Mouse (Mus musculus): Measurements from ENCODE around the gene Kbtbd4. TPM values are rescaled to one million over a fixed set of nuclear protein-coding genes. Genes with fewer than 3 reads are reported as not detected.

Gene Kbtbd4
- total and polyA plus RNA-seq, 3 experiments, result 21.9 to 23.1 TPM; not detected in 1

DNA sequence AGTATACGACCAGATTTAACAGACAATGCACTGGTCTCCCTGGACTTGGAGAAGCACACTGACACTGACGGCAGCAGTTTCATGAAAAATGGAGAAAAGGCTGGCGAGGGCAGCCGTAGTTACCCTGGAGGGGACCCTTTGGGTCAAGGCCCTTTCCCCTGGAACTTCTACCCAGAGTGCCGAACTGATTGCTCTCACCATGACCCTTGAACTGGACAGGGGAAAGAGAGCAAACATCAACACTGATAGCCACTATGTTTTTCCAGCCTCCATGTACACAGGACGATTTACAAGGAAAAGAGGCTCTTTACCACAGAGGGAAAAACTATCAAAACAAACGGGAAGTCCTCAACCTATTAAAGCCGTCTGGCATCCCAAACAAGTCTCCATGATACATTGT is 27.3 kb downstream of the Kbtbd4 start:
- H3K9ac ChIP-seq (ENCODE audit: control insufficient read depth, low read depth, low read length, poor library complexity, severe bottlenecking), result no peak overlapping the region
- H3K4me1 ChIP-seq (ENCODE audit: control insufficient read depth in 1 of 2, insufficient read depth in 2 of 2, low read length in 2 of 2), result no peaks in the 10 kb centered on the region
- no peak for DNase-seq (ENCODE audit: low read depth, low spot score)
- no peaks in the 10 kb centered on the region for H3K79me2 ChIP-seq (ENCODE audit: control insufficient read depth, insufficient read depth, low read length, poor library complexity)
- no peak overlapping the region for H3K4me3 ChIP-seq (ENCODE audit: control insufficient read depth in 1 of 2, insufficient read depth in 1 of 2, low read depth in 2 of 2, low read length in 2 of 2)
- H3K27ac ChIP-seq (ENCODE audit: control insufficient read depth, low read depth, low read length), result no peak overlapping the region
- H3K36me3 ChIP-seq (ENCODE audit: control insufficient read depth in 1 of 2, insufficient read depth in 2 of 2, low read length in 2 of 2), result no peaks in the 10 kb centered on the region
- TF ChIP-seq MAFK (IDR thresholded peaks at IDR 0.05; ENCODE audit: borderline replicate concordance, low read depth, low read length) (no peak), BHLHE40 (IDR thresholded peaks at IDR 0.05; ENCODE audit: borderline replicate concordance, low read depth, low read length) (no peak), CHD2 (IDR thresholded peaks at IDR 0.05; ENCODE audit: low read length) (no peak), E2F4 (IDR thresholded peaks at IDR 0.05; ENCODE audit: borderline replicate concordance, low read depth, low read length) (no peak), MXI1 (IDR thresholded peaks at IDR 0.05; ENCODE audit: low read depth, low read length) (no peak), ZKSCAN1 (IDR thresholded peaks at IDR 0.05; ENCODE audit: low read depth, low read length) (no peak), RCOR1 (IDR thresholded peaks at IDR 0.05; ENCODE audit: low read depth, low read length) (no peak), EP300 (IDR thresholded peaks at IDR 0.05; ENCODE audit: low read depth in 1 of 2, low read length in 2 of 2) (no peak), JUND (IDR thresholded peaks at IDR 0.05; ENCODE audit: low read depth, low read length) (no peak), HCFC1 (IDR thresholded peaks at IDR 0.05; ENCODE audit: low read depth, low read length) (no peak), NELFE (IDR thresholded peaks at IDR 0.05; ENCODE audit: low read depth, low read length) (no peak), ZNF384 (IDR thresholded peaks at IDR 0.05; ENCODE audit: low read depth, low read length) (no peak), SIN3A (IDR thresholded peaks at IDR 0.05; ENCODE audit: low read length) (no peak), UBTF (IDR thresholded peaks at IDR 0.05; ENCODE audit: borderline replicate concordance, insufficient read depth, low read depth, low read length) (no peak), MYB (IDR thresholded peaks at IDR 0.05; ENCODE audit: low read depth, low read length) (no peak), MAZ (IDR thresholded peaks at IDR 0.05; ENCODE audit: low read depth, low read length) (no peak), ELF1 (IDR thresholded peaks at IDR 0.05; ENCODE audit: low read depth, low read length) (no peak), GABPA (IDR thresholded peaks at IDR 0.05; ENCODE audit: low read depth, low read length) (no peak), CHD1 (IDR thresholded peaks at IDR 0.05; ENCODE audit: low read depth, low read length) (no peak)
- no peaks in the 10 kb centered on the region for H3K9me3 ChIP-seq (replicated peaks; ENCODE audit: insufficient read depth, low read length)
- H3K27me3 ChIP-seq (ENCODE audit: control insufficient read depth in 1 of 2, insufficient read depth in 2 of 2, low read length in 2 of 2), result no peaks in the 10 kb centered on the region

DNA sequence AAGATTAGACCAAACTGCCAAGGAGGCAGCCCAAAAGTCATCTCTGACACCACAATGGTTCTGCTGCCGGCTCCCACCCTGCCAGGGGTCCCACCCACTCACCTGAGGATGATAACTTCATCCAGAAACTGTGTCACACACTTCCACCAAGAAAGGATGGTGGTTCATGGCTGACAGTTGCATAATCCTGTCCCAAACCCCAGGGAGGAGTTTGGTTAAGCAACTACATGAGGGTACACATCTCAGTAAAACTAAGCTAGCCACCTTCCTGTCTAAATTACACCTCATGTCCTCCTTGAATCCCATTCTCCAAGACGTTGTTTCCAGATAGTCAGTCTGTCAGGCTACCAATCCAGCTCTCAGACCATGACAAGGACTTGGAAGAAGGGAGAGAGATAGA is 27.7 kb downstream of the Kbtbd4 start:
- Histone ChIP-seq H3K9me3 (replicated peaks; ENCODE audit: insufficient read depth, low read length) (no peaks in the 10 kb centered on the region), H3K36me3 (ENCODE audit: control insufficient read depth in 1 of 2, insufficient read depth in 2 of 2, low read length in 2 of 2) (no peaks in the 10 kb centered on the region), H3K9ac (ENCODE audit: control insufficient read depth, low read depth, low read length, poor library complexity, severe bottlenecking) (no peak overlapping the region), H3K4me3 (ENCODE audit: control insufficient read depth in 1 of 2, insufficient read depth in 1 of 2, low read depth in 2 of 2, low read length in 2 of 2) (no peak overlapping the region), H3K27ac (ENCODE audit: control insufficient read depth, low read depth, low read length) (no peak overlapping the region), H3K79me2 (ENCODE audit: control insufficient read depth, insufficient read depth, low read length, poor library complexity) (no peaks in the 10 kb centered on the region), H3K27me3 (ENCODE audit: control insufficient read depth in 1 of 2, insufficient read depth in 2 of 2, low read length in 2 of 2) (no peaks in the 10 kb centered on the region), H3K4me1 (ENCODE audit: control insufficient read depth in 1 of 2, insufficient read depth in 2 of 2, low read length in 2 of 2) (no peaks in the 10 kb centered on the region)
- TF ChIP-seq NRF1 (IDR thresholded peaks at IDR 0.05; ENCODE audit: insufficient read depth, low read depth, low read length, poor library complexity, severe bottlenecking), result no peak
- TF ChIP-seq HCFC1 (IDR thresholded peaks at IDR 0.05; ENCODE audit: low read depth, low read length), result no peak
- no peak for TF ChIP-seq TBP (IDR thresholded peaks at IDR 0.05; ENCODE audit: low read depth, low read length)
- no peak for TF ChIP-seq POLR2AphosphoS2 (IDR thresholded peaks at IDR 0.05; ENCODE audit: low read length)
- no peak for TF ChIP-seq E2F4 (IDR thresholded peaks at IDR 0.05; ENCODE audit: borderline replicate concordance, low read depth, low read length)
- TF ChIP-seq ELF1 (IDR thresholded peaks at IDR 0.05; ENCODE audit: low read depth, low read length), result no peak
- TF ChIP-seq MAFK (IDR thresholded peaks at IDR 0.05; ENCODE audit: borderline replicate concordance, low read depth, low read length), result no peak
- TF ChIP-seq CHD2 (IDR thresholded peaks at IDR 0.05; ENCODE audit: low read length), result no peak
- no peak for TF ChIP-seq USF2 (IDR thresholded peaks at IDR 0.05; ENCODE audit: borderline replicate concordance in 1 of 2, insufficient read depth in 1 of 2, low read depth in 1 of 2, low read length in 2 of 2)
- no peak for TF ChIP-seq MAZ (IDR thresholded peaks at IDR 0.05; ENCODE audit: low read depth, low read length)
- no peak for TF ChIP-seq ZC3H11A (IDR thresholded peaks at IDR 0.05; ENCODE audit: low read depth, low read length)
- no peak for TF ChIP-seq SIN3A (IDR thresholded peaks at IDR 0.05; ENCODE audit: low read length)
- no peak for TF ChIP-seq CTCF (IDR thresholded peaks at IDR 0.05 in 2 of 3, conservative IDR thresholded peaks at IDR 0.05 in 1 of 3; ENCODE audit: control insufficient read depth in 1 of 3, insufficient read depth in 1 of 3, low read depth in 2 of 3, low read length in 3 of 3, poor library complexity in 1 of 3, severe bottlenecking in 1 of 3)
- no peak for TF ChIP-seq TCF12 (IDR thresholded peaks at IDR 0.05; ENCODE audit: low read depth, low read length)
- no peak for TF ChIP-seq CHD1 (IDR thresholded peaks at IDR 0.05; ENCODE audit: low read depth, low read length)
- no peak for DNase-seq (ENCODE audit: low read depth, low spot score)
